Mouse (Mus musculus) macrophage (primary cell): ENCODE results near the gene Ces4a. TPM values are rescaled to one million over a fixed set of nuclear protein-coding genes. Genes with fewer than 3 reads are reported as not detected.
"Not testable (repeated sequence)": the region's sequence is repeated elsewhere in the genome, so short reads cannot be mapped to it uniquely, and the experiment has no call there.

Source experiments
- H3K27ac ChIP-seq: fragments of 350-480 bp; formaldehyde crosslinking; 2 replicates; pipeline ENCODE4 v1.9.0; 2021
- H3K36me3 ChIP-seq: fragments of 350-480 bp; formaldehyde crosslinking; 2 replicates; pipeline ENCODE4 v1.9.0; 2021; ENCODE audit errors: inconsistent target
- H3K4me3 ChIP-seq: fragments of 350-480 bp; formaldehyde crosslinking; 2 replicates; pipeline ENCODE4 v1.9.0; 2021; ENCODE audit errors: inconsistent target
- H3K79me2 ChIP-seq: fragments of 350-480 bp; formaldehyde crosslinking; 2 replicates; pipeline ENCODE4 v1.9.0; 2021; ENCODE audit errors: inconsistent target
- WGBS: methylation state at CpG from one replicate; pipeline ENCODE4 v1.1.7; 2026; ENCODE audit warnings: inconsistent platforms; ENCODE audit not compliant: missing documents; 5-methylcytosine and 5-hydroxymethylcytosine counted together
- polyA plus RNA-seq: library from polyadenylated mRNA; stranded (reverse); fragments of 250-400 nt; gene quantifications from 3 replicates; pipeline ENCODE4 v1.2.4, GENCODE M21; 2018; ENCODE audit warnings: inconsistent platforms
- total RNA-seq, 78 experiments: library from RNA; depleted of rRNA; stranded (reverse); fragments of 250-400 nt; gene quantifications; 1 replicate in 9 of 78; 2 replicates in 24 of 78; 3 replicates in 43 of 78; 4 replicates in 2 of 78; pipeline ENCODE4 v1.2.4; 2018; ENCODE audit warnings: inconsistent platforms in 56 of 78

The Ces4a gene
- not detected for total RNA-seq (2018; cell fraction: chromatin; rRNA removed)
- not detected for total RNA-seq (2018; cell fraction: cytosol; rRNA removed)
- not detected for total RNA-seq (2018; cell fraction: nucleus; rRNA removed)
- polyA plus RNA-seq = not detected in 3 replicates

DNA sequence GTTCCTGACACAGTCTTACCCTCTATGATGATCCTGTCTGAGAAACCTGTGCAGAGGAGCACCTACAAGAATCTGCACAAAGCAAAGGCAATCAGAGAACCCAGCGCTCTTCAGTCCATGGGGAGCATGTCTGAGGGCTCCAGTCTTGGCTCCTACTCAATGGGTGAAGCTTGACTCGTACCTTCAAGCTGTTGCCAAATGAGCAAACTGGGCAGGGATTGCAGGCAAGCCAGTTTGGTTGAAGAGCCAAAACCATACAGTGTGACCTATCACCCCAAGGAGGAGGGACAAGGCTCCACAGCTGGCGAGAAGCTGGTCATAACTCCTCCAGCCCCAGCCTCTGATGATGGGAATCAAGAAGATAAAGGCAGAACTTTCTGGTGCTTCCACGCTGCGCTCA, at the start of gene Ces4a:
Ces4a (plus strand) TSS at position 292 of the 400 bp plus-strand sequence.
- H3K36me3 ChIP-seq = no peaks in the 10 kb centered on the region
- H3K4me3 ChIP-seq = no peak within 1 kb of the TSS
- WGBS = 79% methylated on average over 5 of the region's 5 CpGs
- H3K27ac ChIP-seq = no peak within 1 kb of the TSS
- H3K79me2 ChIP-seq = no peaks in the 10 kb centered on the region

DNA sequence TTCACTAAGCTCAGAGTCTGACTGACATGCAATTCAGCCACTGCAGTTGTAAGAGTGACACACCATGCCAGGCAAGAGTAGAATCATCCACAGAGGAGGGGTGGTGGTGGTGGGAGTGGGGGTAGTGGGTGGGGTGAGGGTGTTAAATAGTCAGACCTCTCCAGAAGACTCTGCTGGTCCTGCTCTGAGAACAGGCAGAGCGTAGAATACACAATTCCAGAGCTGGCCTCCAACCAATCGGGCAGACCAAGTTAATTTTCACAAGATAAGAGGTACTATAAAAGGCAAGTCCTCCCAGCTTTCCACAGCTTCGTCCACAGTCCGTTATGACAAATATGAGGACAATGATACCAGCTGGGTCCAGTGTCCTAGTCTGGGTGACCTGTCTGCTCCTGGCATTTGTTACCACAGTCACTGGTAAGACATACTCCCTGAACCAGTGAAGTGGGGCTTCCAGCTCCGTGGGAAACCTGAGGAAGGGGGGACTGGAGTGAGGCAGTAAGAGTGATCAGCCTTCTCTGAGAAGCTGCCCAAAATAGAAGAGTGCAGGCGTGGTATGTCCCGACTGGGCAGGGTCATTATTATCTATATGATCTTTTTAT, 48.0 kb upstream of the Ces4a start, which contains the start of gene Ces3b:
Ces3b (plus strand) TSS at position 305 of the 602 bp plus-strand sequence.
- Histone ChIP-seq H3K4me3 (no peak within 1 kb of the TSS), H3K27ac (no peak within 1 kb of the TSS), H3K36me3 (no peaks in the 10 kb centered on the region), H3K79me2 (no peaks in the 10 kb centered on the region)
- WGBS = 78% methylated on average over 6 of the region's 7 CpGs

- WGBS = 88% methylated on average over 2 of the region's 5 CpGs
- not testable (repeated sequence) for H3K27ac ChIP-seq, H3K4me3 ChIP-seq, H3K36me3 ChIP-seq, H3K79me2 ChIP-seq
Observed at GRCm38 (mm10) chr8:105088166-105088565, 43.4 kb upstream of the Ces4a start.

DNA sequence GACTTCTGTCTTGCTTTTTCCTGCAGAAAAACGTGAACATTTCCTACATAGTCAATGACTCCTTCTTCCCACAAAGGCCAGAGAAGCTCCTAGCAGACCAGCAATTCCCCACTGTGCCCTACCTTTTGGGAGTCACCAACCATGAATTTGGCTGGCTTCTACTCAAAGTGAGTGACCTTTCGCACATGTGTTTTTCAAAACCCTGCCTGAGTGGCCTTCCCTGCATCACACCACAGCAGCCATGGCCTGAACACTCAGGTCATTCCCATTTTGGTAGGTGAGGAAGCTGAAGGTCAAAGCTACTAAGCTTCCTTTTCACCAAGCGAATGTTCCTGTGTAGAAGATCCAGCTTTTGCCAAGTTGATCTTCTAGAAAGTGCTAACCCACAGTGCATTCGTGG, 43.0 kb upstream of the Ces4a start:
- Histone ChIP-seq H3K27ac (no peak overlapping the region), H3K4me3 (no peak overlapping the region), H3K79me2 (no peaks in the 10 kb centered on the region), H3K36me3 (no peaks in the 10 kb centered on the region)
- WGBS = 67% methylated on average over 4 of the region's 4 CpGs

GRCm38 (mm10) chr8:105093992-105094391, 37.6 kb upstream of the Ces4a start:
- 64% methylated on average over 3 of the region's 3 CpGs for WGBS
- Histone ChIP-seq H3K36me3 (no peaks in the 10 kb centered on the region), H3K27ac (no peak overlapping the region), H3K79me2 (no peaks in the 10 kb centered on the region), H3K4me3 (no peak overlapping the region)

DNA sequence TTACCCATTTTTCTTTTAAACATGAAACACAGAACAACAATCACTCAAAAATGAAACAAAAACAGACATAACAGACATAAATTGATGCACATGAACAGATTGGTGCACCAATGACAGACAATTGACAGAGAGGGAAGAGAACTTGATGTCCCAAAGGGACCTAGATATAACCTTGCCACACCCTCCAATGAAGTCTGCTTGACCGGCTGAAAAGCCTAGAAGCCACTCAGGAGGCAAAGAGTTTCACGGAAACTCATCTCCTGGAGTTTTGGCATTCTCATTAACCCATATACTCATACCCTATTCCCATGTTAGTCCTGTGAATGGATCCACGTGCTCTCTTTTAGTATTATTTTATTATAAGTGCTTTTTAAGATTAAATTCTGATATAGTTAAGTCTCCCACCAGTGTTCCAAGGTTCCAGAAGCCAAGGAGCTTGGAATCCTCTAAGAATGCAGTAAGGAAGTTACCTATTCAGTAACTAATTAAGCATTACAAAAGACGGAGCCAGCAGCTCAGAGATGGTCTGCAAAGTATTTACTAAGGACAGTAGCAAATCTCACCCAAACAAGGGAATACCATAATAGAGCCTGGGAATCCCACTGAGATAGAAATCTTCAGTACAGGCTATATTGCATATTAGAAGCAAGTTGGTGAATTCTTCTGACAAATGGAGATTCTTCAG, 29.4 kb upstream of the Ces4a start:
- WGBS = 86% methylated on average over 4 of the region's 4 CpGs
- H3K36me3 ChIP-seq, H3K27ac ChIP-seq, H3K4me3 ChIP-seq, H3K79me2 ChIP-seq: not testable (repeated sequence)

GRCm38 (mm10) chr8:105103701-105104100, 27.9 kb upstream of the Ces4a start:
- H3K79me2 ChIP-seq, H3K36me3 ChIP-seq, H3K27ac ChIP-seq, H3K4me3 ChIP-seq: not testable (repeated sequence)
- WGBS = 92% methylated on average over 5 of the region's 5 CpGs

GRCm38 (mm10) chr8:105104220-105104619, 27.4 kb upstream of the Ces4a start:
- H3K36me3 ChIP-seq = no peaks in the 10 kb centered on the region
- 85% methylated on average over 3 of the region's 3 CpGs for WGBS
- H3K79me2 ChIP-seq = no peaks in the 10 kb centered on the region
- H3K27ac ChIP-seq = no peak overlapping the region
- H3K4me3 ChIP-seq = no peak overlapping the region

DNA sequence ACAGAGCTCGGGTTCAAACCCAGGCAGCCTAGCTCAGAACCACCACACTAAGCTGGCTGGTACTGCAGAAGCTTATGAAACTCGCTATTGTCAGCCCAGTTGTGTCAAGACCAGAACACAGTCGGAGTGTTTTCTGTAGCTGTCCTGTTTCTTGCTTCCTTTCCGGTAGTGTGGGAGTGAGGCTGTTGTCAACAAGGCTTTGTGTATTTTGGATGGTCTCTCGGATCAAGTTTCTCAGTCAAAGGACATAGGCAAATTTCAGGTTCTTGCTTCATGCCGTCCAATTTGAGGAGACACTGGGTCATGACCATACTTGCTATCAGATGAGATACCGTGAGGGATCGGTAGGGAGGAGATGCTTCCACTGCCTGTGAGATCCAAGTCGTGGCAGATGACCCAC, 1.7 kb upstream of the Ces4a start:
- 95% methylated on average over 9 of the region's 9 CpGs for WGBS
- no peak overlapping the region for H3K4me3 ChIP-seq
- no peaks in the 10 kb centered on the region for H3K36me3 ChIP-seq
- no peak overlapping the region for H3K27ac ChIP-seq
- H3K79me2 ChIP-seq = no peaks in the 10 kb centered on the region

- Histone ChIP-seq H3K4me3 (no peak overlapping the region), H3K27ac (no peak overlapping the region), H3K36me3 (no peaks in the 10 kb centered on the region), H3K79me2 (no peaks in the 10 kb centered on the region)
- WGBS = 9% methylated on average over 4 of the region's 4 CpGs
Observed at GRCm38 (mm10) chr8:105138423-105138822, 6.8 kb downstream of the Ces4a start.

DNA sequence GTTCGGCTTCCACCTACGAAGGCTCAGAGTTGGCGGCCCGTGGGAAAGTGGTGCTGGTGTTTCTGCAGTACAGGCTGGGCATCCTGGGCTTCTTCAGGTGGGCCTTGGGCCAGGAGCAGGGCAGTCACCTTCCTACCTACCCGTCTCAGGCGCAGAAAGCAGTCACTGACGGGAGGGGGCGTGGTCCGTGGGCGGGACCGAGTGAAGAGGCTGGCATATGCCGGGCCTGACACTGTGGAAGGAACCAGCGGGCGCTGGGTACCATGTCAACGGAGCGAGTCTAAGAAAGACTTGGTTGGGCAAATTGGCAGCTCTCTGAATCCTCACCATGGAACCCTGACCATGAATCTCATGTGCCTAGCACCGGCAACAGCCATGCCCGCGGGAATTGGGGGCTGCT, 10.8 kb downstream of the Ces4a start:
- WGBS = 39% methylated on average over 19 of the region's 19 CpGs
- H3K4me3 ChIP-seq = no peak overlapping the region
- H3K79me2 ChIP-seq = no peaks in the 10 kb centered on the region
- no peak overlapping the region for H3K27ac ChIP-seq
- no peaks in the 10 kb centered on the region for H3K36me3 ChIP-seq

GRCm38 (mm10) chr8:105151654-105152053, 20.1 kb downstream of the Ces4a start:
- no peak overlapping the region for H3K27ac ChIP-seq
- no peaks in the 10 kb centered on the region for H3K79me2 ChIP-seq
- no peaks in the 10 kb centered on the region for H3K36me3 ChIP-seq
- no peak overlapping the region for H3K4me3 ChIP-seq
- 94% methylated on average over 4 of the region's 4 CpGs for WGBS

DNA sequence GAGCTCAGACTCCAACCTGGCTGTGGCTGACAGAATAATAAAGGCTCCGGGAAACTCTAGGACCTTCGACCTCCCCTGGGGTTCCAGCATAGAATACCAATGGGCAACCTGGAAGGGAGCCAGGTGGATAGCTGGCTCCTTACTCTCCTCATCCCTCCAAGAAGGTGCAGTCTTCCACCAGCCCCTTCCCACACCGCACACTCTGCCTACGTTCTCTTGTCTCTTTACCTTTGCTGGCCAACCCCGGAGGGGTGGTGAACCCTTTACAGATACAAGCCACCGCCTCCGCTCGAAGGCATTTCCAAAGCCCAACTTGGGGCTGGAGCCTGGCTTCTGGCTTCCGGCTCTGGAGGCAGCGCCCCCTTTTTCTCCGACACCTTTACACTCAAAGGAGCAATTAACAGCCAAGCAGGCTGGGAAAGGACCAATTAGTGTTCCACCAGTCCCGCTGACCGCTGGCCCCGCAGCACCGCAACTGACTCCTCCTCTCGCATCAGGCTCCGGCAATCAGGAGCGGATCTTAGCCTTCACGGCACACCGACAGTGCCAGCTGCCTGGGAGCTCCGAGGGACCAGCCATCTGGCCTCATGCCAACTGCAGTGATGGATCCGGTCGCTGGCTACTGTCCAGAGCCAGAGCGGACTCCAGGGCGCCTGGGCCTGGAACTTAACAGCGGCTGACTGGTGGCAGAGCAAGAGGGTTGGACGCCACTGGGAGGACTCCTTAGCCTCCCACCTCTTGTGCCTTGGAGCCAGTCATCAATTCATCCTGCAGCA, 21.2 kb downstream of the Ces4a start:
- Histone ChIP-seq H3K27ac (no peak overlapping the region), H3K4me3 (no peak overlapping the region), H3K79me2 (no peaks in the 10 kb centered on the region), H3K36me3 (no peaks in the 10 kb centered on the region)
- 14% methylated on average over 27 of the region's 27 CpGs for WGBS

DNA sequence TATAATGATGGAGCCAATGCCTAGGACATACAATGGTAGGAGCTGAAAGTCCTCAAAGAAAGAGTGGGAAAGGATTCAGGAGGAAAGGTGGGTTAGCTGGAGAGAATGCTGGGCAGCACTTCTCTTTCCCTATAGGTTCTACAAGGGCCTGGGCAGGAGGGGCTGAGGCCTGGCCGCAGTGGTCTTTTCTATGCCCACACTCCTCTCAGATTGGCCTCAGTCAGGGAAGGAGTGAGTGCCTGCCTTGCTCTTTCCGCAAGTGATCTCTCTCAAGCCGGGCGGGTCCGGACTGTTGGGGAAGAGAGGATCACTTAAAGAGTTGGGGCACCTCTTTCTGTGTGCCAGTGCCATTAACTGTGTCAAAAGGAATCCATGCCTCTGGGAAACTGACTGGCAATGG, 22.7 kb downstream of the Ces4a start:
- H3K36me3 ChIP-seq = no peaks in the 10 kb centered on the region
- no peaks in the 10 kb centered on the region for H3K79me2 ChIP-seq
- H3K4me3 ChIP-seq = no peak overlapping the region
- 97% methylated on average over 5 of the region's 5 CpGs for WGBS
- H3K27ac ChIP-seq = no peak overlapping the region
